Mouse (Mus musculus): ENCODE measurements around the gene Arg1.

DNA sequence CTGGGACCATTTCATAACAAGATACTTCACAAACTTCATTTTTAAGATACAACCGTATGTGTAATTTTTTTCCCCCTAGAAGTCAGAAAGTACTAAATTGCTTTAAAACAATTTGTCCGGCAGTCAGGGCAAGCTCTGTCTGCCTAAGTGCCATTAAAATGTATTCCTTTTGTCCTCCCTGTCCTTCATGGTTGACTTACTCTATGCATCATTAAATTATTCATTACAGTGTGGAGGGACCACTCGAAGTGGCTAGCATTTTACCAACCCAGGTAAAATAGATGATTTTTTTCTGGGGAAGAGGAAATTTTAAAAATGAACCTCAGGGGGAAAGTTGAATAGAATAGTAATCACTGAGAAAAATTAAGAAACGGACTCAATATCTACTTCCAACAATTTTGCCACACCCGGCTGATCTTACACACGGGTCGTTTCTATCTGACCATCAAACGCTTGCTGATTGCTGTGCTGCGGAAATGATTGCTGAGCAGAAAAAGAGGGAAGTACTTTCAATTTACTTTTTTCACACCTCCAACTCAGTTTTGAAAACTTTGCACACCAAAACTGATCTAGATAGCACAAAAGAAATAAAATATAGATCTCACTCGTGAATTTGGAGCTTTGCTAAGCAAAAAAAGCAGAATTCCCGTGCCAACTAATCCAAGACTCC lies 46.7 kb upstream of the Arg1 start:
- TF ChIP-seq CTCF (IDR thresholded peaks at IDR 0.05; ENCODE audit: insufficient read depth, low read length) (no peak), POLR2A (IDR thresholded peaks at IDR 0.05; ENCODE audit: borderline replicate concordance, extremely low read depth, low read depth, low read length) (no peak)

Measured in lung, adult 2 months (tissue).